Mouse (Mus musculus): ENCODE data around the gene Jak3.
"Not testable (repeated sequence)": the region's sequence is repeated elsewhere in the genome, so short reads cannot be mapped to it uniquely, and the experiment has no call there.

Jak3 gene

DNA sequence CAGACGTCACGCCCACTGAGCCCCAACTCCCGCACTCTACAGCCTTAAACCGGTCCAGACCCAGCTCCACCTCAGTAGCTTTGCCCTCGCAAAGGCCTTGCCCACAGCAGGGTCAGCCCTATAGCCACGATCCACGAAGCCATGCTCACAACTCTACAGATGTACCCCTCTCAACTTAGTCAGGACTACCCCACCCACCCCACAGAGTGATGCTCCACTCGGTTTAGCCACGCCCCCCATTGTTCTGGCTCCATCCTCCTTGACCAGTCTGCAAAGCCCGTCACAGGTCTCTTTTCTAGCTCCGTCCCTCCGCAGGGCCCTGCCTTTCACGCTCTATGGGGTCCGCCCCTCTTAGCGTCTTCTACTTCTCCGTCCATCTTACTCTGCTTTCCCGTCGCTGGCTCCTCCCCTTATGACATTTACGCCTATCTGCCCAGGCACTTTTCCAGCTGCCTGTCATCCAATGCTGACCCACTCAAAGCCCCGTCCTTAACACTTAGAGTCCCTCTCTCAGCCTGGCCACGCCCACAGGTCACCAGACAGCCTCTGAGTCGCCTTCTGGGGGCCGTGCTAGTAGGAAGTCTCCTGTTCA lies 10.1 kb downstream of the Jak3 start:
- DNase-seq (ENCODE audit: low read depth, low spot score) = no peak

DNA sequence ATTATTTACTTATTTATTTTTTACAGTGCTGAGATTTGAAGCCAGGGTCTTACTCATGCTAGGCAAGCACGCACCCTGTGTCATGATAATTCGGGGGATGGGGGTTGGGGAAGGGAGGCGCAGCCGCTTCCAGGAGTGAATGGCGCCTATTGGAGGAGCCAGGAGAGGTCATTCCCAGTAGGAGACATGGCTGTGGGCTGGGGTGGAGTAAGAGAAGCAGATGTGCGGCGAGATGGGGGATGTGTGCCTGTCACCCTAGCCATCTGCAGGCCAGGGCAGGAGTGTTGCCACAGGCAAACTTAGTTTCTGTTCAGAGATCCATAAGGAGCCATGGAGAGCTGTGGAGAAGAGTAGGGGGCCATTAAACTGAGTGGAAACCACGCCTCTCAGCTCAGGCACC lies 11.5 kb downstream of the Jak3 start:
- DNase-seq (ENCODE audit: low read depth, low spot score) = no peak

DNA sequence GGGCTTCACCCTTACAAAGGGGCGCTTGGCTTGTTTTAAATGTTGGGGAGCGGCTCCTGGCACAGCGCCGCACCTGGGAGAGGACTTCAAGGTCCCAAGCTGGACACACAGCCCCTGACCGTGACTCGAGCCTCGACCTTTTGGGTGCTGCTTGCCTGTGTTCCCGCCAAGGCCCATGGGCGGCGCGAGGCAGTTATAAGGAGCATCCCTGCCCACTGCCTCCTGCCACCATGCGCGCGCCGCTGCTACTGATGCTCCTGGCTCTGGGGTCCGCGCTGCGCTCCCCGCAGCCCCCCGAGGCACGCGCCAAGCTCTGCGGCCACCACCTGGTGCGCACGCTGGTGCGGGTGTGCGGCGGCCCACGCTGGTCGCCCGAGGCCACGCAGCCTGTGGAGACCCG lies 12.9 kb downstream of the Jak3 start, which contains the start of gene Insl3:
TSS of gene Insl3 (plus strand) at position 187 of the 400 bp plus-strand sequence.
- DNase-seq (ENCODE audit: low read depth, low spot score) = no peak

DNA sequence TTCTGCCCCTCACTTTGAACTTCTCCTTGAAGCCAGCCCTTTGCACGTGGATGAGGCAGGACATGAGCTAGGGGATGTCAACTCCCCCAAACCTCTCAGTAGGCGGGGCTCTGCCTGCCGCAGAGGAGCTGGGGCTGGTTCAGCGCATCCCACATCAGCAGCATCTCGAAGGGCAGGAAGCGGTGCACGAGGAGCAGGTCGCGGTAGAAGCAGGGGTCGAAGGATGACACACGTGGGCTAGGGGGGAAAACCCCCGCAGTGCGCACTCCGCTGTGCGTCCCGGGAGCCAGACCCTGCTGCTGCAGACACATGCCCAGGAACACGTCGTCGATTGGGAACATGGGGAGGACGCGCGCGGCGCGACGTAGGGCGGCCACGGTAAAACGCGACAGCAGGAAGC lies 16.4 kb downstream of the Jak3 start:
- DNase-seq (ENCODE audit: low read depth, low spot score) = no peak

DNA sequence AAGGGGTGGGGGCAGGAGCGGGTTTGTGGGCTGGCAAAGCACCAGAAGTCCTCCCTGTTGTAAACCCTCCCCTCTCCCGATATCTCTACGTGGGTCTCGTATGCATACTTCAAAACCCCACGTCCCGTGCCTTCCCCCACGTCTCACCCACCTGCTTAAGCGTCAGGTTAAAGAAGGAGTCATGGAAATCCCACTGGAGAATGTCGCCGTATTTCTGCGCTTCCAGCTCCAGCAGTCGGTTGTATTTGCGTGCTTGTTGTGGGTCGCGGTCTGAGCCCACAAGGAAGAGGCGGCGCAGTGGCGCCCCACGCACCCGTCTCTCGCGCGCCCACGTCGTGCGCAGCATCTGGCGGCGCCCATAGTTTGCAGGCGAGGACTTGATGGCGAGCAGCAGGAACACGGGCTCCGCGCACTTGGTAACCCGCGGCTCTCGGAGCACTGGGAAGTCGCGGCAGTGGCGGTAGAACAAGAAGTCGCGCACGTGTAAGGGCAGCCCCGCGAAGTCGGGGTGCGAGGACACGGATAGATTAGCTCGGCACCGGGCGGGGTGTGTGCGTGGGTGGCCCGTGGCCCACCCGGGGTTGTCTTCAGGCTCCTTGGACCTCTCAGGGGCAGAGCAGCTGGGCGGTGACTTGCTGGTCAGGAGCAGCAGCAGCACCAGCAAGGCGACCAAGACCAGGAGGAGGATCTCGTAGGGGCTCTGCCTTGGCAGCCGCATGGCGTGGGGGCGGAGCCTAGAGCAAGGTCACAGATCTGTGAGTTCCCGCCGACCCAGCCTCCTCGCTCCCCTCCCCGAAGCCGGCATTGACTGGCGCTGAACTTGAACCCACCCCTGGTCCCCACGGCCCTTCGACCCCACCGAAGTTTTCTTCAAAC lies 17.3 kb downstream of the Jak3 start:
- no peak for DNase-seq (ENCODE audit: low read depth, low spot score)

DNA sequence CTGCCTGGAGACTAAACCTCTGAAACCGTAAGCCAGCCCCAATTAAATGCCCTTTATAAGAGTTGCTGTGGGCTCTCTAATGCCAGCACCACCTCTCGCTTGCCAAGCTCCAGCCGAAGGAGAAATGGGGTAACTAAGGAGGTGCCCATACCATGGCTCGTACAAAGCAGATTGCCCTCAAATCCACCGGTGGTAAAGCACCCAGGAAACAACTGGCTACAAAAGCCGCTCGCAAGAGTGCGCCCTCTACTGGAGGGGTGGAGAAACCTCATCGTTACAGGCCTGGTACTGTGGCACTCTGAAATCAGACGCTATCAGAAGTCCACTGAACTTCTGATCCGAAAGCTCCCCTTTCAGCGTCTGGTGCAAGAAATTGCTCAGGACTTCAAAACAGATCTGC lies 19.4 kb downstream of the Jak3 start:
- not testable (repeated sequence) for DNase-seq (ENCODE audit: low read depth, low spot score)

DNA sequence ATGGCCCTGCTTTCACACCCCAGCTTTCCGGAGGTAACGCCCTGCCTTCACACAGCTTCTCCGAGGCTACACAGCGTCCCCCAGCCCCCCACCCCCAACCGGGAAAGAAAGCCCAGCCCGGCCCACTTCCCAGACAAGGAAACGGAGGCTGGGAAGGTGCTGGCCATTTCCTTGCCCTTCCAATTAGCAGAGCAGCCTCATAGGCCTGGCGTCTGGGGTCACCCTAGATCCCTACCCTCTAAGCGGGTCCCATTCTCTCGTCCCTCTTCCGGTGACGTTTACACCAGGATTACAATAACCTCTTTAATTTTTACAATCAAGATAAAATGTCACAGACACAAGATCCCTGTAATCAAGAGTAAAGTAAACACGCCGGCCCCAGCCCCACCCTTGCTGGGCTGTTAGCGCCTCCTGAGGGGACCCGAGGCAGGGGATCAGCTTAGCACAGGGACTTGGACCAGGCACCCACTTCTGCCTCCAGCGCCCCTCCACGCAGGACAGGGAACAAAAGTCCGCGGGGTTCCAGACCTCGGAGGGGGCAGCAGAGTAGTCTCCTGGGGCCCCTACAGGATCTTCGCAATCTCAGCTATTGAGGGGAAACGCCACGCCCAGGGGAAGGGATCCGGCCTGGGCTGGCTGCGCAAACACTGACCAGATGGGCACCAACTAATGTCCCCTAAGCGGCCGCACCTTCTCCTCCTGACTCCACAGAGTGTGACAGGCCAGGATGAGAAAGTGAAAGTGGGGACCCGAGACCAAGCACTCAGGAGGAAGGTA lies 24.6 kb downstream of the Jak3 start:
- DNase-seq (ENCODE audit: low read depth, low spot score) = no peak

DNA sequence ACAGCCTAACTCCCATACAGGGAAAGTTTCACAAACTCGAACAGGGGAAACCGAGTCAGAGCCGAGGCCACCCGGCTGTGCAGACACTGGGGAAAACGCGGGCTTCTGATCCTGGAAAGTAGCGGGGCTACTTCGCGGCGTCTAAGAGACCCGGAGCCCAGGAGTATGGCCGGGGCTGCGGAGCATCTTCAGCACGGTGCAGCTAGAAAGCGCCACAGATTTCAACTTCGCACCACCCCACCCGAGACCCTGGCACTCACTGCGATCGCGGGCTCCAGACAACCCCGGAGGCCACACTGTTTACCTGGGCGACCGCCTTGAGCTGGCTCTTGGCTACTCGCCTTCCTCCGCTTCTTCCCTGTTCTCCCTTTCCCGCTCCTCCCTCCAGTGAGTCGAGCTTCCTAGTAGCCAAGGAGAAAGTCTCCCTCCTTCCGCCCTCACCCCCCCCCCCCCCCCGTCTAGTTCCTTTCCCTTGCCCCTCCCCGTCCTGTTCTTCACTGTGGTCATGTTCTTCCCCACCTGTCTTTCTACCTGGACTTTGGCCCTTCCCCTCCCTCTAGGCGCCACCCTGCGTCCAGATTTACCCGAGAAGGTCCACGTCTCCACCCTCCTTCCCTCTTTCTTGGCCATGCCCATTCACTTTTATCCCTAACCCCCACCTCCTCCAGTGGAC lies 25.5 kb downstream of the Jak3 start, which contains the start of gene B3gnt3:
TSS of gene B3gnt3 (minus strand) at position 376 of the 673 bp plus-strand sequence.
- no peak for DNase-seq (ENCODE audit: low read depth, low spot score)

DNA sequence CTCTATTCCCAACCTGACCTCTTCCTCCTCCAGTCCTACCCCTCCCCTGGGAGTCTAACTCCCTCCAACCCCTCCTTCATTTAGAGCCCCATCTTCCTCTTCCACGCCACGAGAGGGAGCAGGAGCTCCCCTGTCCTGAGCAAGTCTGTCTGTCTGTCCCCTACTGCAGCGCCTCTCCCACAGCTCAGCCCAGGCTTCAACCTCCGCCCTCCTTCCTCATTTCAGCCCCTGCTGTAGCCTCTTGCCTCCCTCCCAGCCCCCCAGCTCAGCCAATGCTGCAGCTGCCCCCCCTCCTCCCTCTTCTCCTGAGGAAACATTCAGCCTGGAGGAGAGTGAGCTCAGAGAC lies 26.0 kb downstream of the Jak3 start:
- no peak for DNase-seq (ENCODE audit: low read depth, low spot score)

DNA sequence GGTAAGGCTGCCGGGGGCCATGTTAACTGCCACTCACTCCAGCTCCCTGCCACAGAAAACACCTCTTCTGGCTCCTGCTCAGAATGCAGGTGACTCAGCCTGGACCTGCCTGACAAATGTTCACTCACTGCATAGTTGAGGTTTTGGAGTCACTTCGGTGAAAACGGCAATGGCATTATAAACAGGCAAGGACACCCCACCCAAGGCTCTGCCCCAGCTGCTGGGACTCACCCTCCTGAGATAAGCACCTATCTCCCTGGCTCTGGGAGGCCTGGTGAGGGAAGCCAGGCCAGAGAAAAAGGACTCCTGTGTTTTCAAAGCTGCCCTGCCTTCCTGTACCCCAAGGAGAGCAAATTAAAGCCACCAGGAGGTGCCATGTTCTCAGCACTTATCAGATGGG lies 26.8 kb downstream of the Jak3 start:
- no peak for DNase-seq (ENCODE audit: low read depth, low spot score)

DNA sequence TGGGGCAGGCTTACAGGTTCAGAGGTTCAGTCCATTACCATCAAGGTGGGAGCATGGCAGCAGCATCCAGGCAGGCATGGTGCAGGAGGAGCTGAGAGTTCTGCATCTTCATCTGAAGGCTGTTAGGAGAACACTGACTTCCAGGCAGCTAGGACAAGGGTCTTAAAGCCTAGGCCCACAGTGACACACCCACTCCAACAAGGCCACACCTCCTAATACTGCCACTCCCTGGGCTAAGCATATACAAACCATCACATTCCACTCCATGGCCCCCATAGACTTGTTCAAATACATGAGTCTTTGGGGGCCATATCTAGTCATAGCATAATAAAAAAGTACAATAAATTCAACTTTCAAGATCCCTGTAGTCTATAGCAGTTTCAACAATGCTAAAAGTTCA lies 27.3 kb downstream of the Jak3 start:
- not testable (repeated sequence) for DNase-seq (ENCODE audit: low read depth, low spot score)

DNA sequence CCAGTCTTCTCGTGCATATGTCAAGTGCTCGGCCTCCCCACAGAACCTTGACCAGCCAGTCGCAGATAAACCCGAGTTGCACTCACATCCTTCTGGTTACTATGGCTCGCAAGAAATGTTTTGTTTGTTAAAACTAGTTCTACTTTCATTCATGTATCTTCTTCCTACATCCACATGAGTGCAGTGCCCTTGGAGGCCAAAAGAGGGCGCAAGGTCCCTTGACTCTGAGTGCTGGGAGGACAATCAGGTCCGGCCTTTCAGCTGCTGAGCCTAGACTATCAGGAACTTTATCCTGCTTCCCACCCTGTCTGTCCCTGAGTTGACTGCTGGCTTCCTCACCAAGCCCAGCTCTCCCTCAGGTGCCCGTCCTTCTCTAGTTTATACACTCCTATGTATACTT lies 31.8 kb downstream of the Jak3 start:
- no peak for DNase-seq (ENCODE audit: low read depth, low spot score)

DNA sequence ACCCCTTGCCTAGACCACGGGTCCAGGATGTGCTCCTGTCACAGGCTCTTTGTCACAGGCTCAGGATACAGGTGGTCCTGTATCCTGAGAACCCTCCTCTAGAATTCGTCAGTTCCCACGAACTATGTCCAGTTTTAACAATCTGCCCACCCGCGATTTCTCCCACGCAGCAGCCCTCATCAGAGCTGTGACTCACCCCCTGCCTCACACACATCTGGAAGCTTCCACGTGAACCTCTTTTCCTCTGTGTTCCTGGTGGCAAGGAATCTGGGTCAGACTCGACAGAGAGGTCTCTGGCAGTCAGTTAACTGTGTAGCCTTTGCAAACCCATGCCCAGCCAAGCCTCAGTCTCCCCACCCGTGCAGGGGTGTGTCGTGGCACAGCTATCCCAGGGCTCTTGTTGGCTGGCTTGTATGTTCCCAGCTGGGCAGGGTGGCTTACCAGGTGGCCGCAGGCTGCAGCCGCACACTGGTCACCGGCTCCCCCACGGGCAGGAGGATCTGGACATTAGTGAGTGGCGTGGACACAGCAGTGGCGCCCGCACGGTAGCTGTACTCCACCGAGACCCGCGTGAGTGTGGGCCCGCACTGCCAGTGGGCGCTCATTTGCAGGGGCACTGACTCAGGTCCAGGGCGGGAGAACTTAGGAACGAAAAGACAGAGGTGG lies 33.2 kb downstream of the Jak3 start:
- no peak for DNase-seq (ENCODE audit: low read depth, low spot score)

DNA sequence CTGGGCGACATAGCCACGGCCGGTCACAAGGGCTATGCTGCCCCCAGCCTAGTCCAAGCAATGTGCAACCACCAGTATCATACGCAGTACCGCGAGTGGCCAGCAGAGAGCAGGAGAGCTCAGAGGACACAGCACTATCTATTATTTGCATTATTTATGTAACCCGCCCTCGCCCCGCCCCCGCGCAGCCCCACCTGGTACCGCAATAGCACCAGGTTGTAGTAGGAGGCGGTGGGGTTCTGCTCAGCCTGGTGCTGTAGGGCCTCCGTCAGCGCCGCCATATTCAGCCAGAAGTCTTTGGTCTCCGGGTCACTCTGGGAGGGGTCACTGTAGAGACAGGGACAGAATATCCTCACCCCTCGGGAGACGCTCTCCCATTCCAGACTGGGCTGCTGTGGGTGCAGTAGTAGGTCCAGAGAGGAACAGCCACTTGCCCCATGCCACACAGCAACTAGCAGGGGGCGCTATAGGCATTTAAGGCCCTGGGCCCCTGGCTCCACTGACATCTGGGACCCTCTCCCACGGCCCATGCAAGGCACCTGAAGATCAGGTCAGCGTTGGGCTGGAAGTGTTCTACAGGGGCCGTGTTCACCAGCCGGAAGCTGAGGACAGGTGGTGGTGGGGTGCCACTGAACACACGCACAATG lies 33.8 kb downstream of the Jak3 start:
- DNase-seq (ENCODE audit: low read depth, low spot score) = peak; percentile 59

DNA sequence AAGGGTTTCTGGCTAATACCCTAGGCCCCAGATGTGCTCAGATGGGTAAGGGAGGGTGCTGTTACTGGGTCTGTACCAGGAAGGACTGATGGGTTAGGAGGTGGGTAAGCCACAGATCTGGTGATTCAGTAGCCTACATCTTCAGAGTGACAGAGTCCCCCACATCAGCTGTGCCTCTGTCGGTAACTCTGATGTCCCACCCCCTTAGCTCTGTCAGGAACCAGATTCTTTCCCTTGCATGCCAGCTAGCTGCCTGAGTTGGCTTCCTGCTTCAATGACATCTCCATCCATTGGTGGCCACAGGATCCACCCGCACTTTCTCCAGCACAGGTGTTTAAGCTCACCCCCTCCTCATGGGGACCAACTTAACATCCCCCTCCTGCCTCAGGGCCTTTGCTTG lies 35.5 kb downstream of the Jak3 start:
- DNase-seq (ENCODE audit: low read depth, low spot score) = no peak

DNA sequence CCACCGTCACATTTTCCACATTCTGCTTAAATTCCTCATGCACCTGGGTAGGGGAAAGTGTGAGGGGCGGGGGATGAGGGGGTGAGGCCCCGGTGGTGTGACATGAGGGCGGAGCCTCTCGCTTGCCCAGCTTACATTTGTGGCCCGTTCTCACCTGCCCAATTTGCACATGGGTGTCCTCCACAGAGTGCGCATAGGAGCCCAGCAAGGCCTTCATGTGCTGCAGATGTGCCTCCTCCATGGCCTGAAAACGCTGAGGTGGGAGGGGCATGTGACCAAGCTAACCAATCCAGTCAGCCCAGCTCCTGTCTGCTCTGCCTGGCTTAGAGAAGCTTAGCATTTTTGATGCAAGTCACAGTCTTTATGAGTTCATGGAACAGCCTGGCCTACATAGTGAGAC lies 39.4 kb downstream of the Jak3 start:
- DNase-seq (ENCODE audit: low read depth, low spot score) = no peak

DNA sequence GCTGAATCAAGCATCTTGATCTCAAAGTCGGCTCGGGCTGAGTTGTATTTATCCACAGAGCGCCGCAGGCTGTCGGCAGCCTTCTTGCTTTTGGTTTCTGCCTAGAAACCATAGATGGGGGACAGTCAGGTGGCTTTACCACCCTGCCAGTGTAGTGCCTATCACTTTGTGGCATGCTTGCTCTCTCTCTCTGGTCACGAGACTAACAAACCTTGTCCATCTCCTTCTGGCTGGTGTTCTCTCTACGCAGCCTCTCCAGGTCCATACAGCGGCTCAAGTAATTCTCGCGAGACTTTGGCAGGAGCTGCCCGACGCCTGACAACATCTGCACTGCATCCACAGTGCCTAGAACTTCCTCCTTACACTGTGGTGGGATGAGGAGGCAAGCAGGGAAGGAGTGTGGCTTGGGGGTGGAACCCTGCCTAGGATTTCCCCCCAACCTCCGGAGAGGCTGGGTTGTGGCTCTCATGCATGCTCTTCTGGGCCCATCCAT lies 40.5 kb downstream of the Jak3 start:
- no peak for DNase-seq (ENCODE audit: low read depth, low spot score)

DNA sequence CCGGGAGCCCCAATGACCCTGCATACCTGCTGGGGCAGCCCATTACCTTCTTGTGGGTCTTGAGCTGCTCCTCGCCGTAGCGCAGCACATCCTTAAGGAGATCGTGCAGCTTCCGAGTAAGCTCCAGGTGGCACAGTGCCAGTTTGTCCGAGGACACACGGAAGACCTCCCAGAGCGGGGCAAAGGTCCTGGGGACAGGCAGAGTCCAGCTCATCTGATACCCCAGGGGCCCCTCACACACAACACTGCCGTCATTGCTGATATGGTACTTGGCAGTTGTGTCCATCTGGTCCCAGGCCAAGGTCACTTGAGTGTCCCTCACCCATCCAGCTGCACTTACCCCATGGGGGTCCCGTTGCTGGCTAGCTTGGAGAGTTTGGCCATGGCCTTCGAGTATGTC lies 41.0 kb downstream of the Jak3 start:
- DNase-seq (ENCODE audit: low read depth, low spot score) = no peak

DNA sequence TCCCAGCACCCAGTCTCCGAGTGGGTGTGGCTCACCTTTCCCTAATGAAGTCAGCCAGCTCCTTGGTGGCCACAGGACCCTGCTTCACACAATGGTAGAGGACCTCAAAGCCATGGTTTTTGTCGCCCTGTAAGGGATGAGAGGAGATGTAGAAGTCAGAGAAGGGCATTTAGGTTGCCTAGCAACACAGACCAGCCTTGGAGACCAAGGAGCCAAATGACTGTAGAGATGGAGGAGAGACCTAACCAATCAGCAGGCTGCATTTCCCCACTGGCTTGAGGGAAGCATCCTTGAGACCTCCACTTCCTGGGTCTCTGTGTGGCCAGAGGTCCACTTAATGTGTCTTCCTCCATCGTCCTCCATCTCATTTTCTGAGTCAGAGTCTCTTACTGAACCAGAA lies 42.2 kb downstream of the Jak3 start:
- DNase-seq (ENCODE audit: low read depth, low spot score) = no peak

DNA sequence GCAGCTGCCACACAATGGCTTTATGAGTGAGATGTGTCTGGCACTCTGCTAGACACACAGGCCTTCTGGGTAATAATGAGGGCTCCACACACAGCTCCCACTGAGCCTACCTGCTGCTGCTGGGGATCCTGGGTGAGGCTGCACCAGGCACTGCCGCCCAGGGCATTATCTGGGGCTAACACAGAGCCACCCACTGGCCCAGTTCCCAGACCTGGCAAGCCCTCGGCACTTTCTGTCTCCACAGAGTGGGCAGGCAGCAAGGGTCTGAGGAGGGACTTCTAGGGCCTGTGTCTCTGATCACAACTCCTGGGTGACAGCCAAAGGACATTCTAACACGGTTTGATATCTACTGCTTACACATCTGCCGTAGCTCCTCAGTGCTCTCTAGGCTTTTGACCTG lies 43.1 kb downstream of the Jak3 start:
- no peak for DNase-seq (ENCODE audit: low read depth, low spot score)

All from retina, adult 2 months (tissue).